Mouse (Mus musculus) mature B cell (primary cell): Measurements from ENCODE around the gene Snx30.

ENCODE experiments used
- in situ Hi-C: fragments of 300-500 bp; cut with MboI; formaldehyde crosslinking; loops from 2 replicates; pipeline ENCODE4 v1.14.3; 2019

Snx30 gene

DNA sequence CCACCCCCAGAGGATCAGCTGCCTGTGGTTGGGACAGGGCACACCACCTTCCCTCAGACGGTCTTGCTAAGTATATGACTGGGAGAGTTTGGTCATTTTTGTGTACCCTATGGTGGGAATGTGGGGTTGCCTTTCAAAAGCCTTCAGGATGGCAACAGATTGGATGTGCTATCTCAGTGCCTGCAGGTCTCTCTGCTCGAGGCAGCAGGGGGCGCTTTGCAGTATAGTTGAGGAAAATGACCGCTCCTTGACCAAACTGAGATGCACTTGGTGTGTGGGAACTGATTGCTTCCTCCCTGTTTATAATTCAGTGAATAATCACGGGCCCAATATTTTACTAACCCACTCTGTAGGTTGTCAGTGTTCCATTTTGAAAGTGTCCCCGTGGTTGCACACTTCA lies 96.9 kb downstream of the Snx30 start:
- in situ Hi-C loops: no loop called here

GRCm38 (mm10) chr4:59907092-59907491 lies 101.5 kb downstream of the Snx30 start:
- in situ Hi-C loops: no loop called here

DNA sequence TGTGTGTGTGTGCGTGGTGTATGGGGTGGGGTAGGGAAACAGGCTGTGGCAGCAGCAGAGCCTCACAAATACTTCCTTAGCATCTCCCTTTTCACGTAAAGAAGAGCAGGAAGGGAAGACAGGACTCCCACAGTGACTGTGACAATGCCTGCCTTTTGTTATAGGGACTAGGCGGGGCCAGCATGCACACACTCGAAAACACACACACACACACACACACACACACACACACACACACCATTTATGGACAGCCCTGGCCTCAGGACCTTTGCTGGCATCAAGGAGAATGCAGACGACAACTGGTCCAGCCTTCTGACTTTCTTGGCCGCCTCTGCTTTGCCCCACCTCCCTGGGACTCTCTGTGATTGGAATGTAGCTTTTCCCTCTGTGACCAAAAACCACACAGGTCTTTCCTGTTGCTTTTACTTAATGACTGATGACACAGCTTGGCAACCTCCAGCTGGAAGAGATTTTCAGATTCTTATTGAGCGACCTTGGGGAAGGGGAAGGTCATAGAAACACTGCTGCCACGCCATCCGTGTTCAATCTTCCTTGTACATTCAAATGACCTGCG lies 102.1 kb downstream of the Snx30 start:
- in situ Hi-C loops: no loop called here

GRCm38 (mm10) chr4:59908785-59909184 lies 103.1 kb downstream of the Snx30 start:
- in situ Hi-C loops: no loop called here

DNA sequence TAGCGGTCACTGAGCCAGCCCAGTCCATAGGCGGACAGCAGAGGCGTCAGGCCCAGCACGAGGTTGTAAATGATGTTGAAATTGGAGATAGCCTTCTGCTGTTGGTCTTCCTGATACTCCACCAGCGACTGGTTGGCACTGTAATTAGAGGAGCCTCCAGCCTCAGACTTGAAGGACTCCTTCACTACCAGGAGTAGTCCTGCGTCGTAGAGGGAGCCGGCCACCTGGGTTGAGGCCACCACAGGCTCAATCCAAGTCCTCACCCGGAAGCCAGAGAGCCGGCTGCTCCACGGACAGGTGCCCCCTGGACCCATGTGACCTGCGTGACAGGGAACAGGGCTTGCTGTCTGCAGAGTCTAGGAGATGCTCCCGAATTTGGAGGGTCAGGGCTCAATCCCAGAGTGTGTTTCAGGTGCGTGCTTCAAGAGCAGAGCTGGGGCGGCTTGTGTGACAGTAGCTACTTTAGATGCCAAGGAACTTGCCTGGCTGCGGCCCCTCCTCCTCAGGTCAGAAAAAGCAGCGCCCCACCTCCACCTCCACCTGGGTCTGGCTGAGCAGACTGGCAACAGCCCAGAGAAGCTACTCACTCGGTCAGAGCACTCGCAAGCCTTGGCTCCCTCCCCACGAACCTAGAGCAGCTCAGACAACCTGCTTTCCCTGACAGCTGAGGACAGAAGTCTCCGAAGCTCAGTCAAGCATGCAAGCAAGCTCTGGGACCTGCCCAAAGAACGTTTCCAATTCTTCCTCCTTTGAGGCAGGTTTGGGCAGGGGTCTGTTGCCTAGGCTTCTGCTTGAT lies 109.2 kb downstream of the Snx30 start, which contains the start of gene Slc46a2:
TSS of gene Slc46a2 (minus strand) at position 449 of the 796 bp plus-strand sequence.
- in situ Hi-C loops: no loop called here

GRCm38 (mm10) chr4:59917966-59918365 lies 112.3 kb downstream of the Snx30 start:
- in situ Hi-C loops: no loop called here

GRCm38 (mm10) chr4:59925082-59925481 lies 119.4 kb downstream of the Snx30 start:
- in situ Hi-C loops: no loop called here

DNA sequence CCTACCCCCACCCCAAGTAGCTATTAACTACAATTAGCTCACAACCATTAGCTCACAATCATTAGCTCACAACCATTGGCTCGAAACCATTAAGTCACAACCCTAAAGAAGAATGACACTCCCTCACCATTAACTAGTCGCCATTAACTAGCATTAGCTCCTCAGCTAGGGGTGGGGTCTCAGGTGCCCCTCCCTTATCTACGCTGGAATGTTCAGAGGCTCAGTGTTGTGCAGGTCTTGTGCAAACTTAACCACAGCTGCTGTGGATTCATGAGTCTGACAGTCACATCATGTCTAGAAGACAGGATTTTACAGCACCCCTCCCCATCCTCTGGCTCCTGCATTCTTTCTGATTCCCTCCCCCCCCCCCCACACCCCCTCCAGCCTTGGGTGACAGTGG lies 122.0 kb downstream of the Snx30 start:
- in situ Hi-C loops: no loop called here

DNA sequence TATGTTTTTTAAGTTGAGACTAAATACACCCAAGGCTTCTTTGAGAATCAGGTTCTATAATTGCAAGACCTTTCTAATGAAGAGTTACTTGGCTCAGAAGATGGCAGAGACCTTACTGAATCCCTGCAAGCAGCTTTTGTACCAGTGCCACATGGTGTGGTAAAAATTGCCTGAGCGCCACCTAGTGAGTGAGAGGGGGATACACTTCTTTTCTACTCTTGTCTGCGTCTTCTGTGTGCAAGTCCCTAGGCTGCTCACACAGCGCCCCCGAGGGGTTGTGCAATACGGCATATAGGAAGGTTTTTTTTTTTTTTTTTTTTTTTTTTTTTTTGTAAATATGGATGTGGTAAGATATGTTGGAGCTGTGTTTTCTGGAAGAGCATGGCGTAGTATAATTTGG lies 122.7 kb downstream of the Snx30 start:
- in situ Hi-C loops: no loop called here

- in situ Hi-C loops: no loop called here
Measured at GRCm38 (mm10) chr4:59932505-59933281, 127.1 kb downstream of the Snx30 start.

DNA sequence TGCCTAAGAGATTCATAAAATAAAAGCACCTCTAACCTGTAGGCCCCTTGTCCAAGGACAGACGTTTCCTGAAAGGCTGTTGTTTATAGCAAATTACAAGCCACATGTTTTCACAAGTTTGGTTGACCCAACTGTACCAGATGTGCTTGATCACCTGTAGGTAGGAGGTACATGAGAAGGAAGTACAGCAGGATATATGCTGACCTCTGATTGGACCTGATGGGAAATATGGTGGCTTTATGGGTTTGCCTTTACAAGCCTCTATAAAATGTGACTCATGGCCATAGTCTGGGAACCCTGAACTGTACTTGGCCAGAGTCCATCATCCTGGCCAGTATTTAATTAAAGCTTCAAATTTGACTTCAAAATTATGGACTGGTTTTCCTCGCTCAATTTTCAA lies 131.9 kb downstream of the Snx30 start:
- in situ Hi-C loops: no loop called here
